Mouse (Mus musculus): ENCODE results near the gene Krtap4-1. TPM values are rescaled to one million over a fixed set of nuclear protein-coding genes. Genes with fewer than 3 reads are reported as not detected.
"Not testable (repeated sequence)": the region's sequence is repeated elsewhere in the genome, so short reads cannot be mapped to it uniquely, and the experiment has no call there.

Gene Krtap4-1
- polyA plus RNA-seq, 1 experiment: not detected

GRCm38 (mm10) chr11:99640926-99641325 is 12.9 kb upstream of the Krtap4-1 start:
- 21% methylated on average over 1 of the region's 1 CpGs for WGBS
- Histone ChIP-seq H3K27ac (ENCODE audit: control insufficient read depth, insufficient read depth, low read depth, low read length, poor library complexity) (no peak overlapping the region), H3K4me3 (replicated peaks; ENCODE audit: control insufficient read depth, low read depth, low read length) (no peak overlapping the region), H3K4me1 (ENCODE audit: control insufficient read depth, insufficient read depth, low read length) (no peaks in the 10 kb centered on the region)
- TF ChIP-seq POLR2A (IDR thresholded peaks at IDR 0.05; ENCODE audit: borderline replicate concordance, control insufficient read depth, low read depth, low read length) (no peak), CTCF (IDR thresholded peaks at IDR 0.05; ENCODE audit: control insufficient read depth, insufficient read depth, low read length) (no peak)

GRCm38 (mm10) chr11:99637086-99637485 is 9.0 kb upstream of the Krtap4-1 start:
- WGBS: 68% methylated on average over 1 of the region's 1 CpGs
- TF ChIP-seq CTCF (IDR thresholded peaks at IDR 0.05; ENCODE audit: control insufficient read depth, insufficient read depth, low read length): no peak
- TF ChIP-seq POLR2A (IDR thresholded peaks at IDR 0.05; ENCODE audit: borderline replicate concordance, control insufficient read depth, low read depth, low read length): no peak
- Histone ChIP-seq H3K4me1 (ENCODE audit: control insufficient read depth, insufficient read depth, low read length) (no peaks in the 10 kb centered on the region), H3K27ac (ENCODE audit: control insufficient read depth, insufficient read depth, low read depth, low read length, poor library complexity) (no peak overlapping the region), H3K4me3 (replicated peaks; ENCODE audit: control insufficient read depth, low read depth, low read length) (no peak overlapping the region)

- TF ChIP-seq POLR2A (IDR thresholded peaks at IDR 0.05; ENCODE audit: borderline replicate concordance, control insufficient read depth, low read depth, low read length): no peak
- no peak for TF ChIP-seq CTCF (IDR thresholded peaks at IDR 0.05; ENCODE audit: control insufficient read depth, insufficient read depth, low read length)
- Histone ChIP-seq H3K4me1 (ENCODE audit: control insufficient read depth, insufficient read depth, low read length) (no peaks in the 10 kb centered on the region), H3K27ac (ENCODE audit: control insufficient read depth, insufficient read depth, low read depth, low read length, poor library complexity) (no peak within 1 kb of the TSS), H3K4me3 (replicated peaks; ENCODE audit: control insufficient read depth, low read depth, low read length) (no peak within 1 kb of the TSS)
- 52% methylated on average over 8 of the region's 8 CpGs for WGBS
Observed at GRCm38 (mm10) chr11:99634653-99635134, 6.7 kb upstream of the Krtap4-1 start, which contains the start of gene Krtap4-2. Gene Krtap4-2 (minus strand): TSS chr11:99635084.

- Histone ChIP-seq H3K27ac (ENCODE audit: control insufficient read depth, insufficient read depth, low read depth, low read length, poor library complexity) (no peak overlapping the region), H3K4me1 (ENCODE audit: control insufficient read depth, insufficient read depth, low read length) (no peaks in the 10 kb centered on the region), H3K4me3 (replicated peaks; ENCODE audit: control insufficient read depth, low read depth, low read length) (no peak overlapping the region)
- WGBS: 40% methylated on average over 2 of the region's 2 CpGs
- TF ChIP-seq POLR2A (IDR thresholded peaks at IDR 0.05; ENCODE audit: borderline replicate concordance, control insufficient read depth, low read depth, low read length) (no peak), CTCF (IDR thresholded peaks at IDR 0.05; ENCODE audit: control insufficient read depth, insufficient read depth, low read length) (no peak)
Observed at GRCm38 (mm10) chr11:99633293-99633692, 5.3 kb upstream of the Krtap4-1 start.

- no peak for TF ChIP-seq CTCF (IDR thresholded peaks at IDR 0.05; ENCODE audit: control insufficient read depth, insufficient read depth, low read length)
- TF ChIP-seq POLR2A (IDR thresholded peaks at IDR 0.05; ENCODE audit: borderline replicate concordance, control insufficient read depth, low read depth, low read length): no peak
- no peak overlapping the region for H3K27ac ChIP-seq (ENCODE audit: control insufficient read depth, insufficient read depth, low read depth, low read length, poor library complexity)
- H3K4me1 ChIP-seq (ENCODE audit: control insufficient read depth, insufficient read depth, low read length): no peaks in the 10 kb centered on the region
- 63% methylated on average over 3 of the region's 3 CpGs for WGBS
- no peak overlapping the region for H3K4me3 ChIP-seq (replicated peaks; ENCODE audit: control insufficient read depth, low read depth, low read length)
Observed at GRCm38 (mm10) chr11:99630890-99631289, 2.9 kb upstream of the Krtap4-1 start.

GRCm38 (mm10) chr11:99620335-99620734 is 7.7 kb downstream of the Krtap4-1 start, which contains the start of gene Gm11562:
Gene Gm11562 (minus strand): TSS chr11:99620435.
- no peak within 1 kb of the TSS for H3K27ac ChIP-seq (ENCODE audit: control insufficient read depth, insufficient read depth, low read depth, low read length, poor library complexity)
- no peak for TF ChIP-seq POLR2A (IDR thresholded peaks at IDR 0.05; ENCODE audit: borderline replicate concordance, control insufficient read depth, low read depth, low read length)
- no peak for TF ChIP-seq CTCF (IDR thresholded peaks at IDR 0.05; ENCODE audit: control insufficient read depth, insufficient read depth, low read length)
- no peaks in the 10 kb centered on the region for H3K4me1 ChIP-seq (ENCODE audit: control insufficient read depth, insufficient read depth, low read length)
- 69% methylated on average over 2 of the region's 2 CpGs for WGBS
- no peak within 1 kb of the TSS for H3K4me3 ChIP-seq (replicated peaks; ENCODE audit: control insufficient read depth, low read depth, low read length)

- WGBS: 53% methylated on average over 3 of the region's 3 CpGs
- H3K4me1 ChIP-seq (ENCODE audit: control insufficient read depth, insufficient read depth, low read length): no peaks in the 10 kb centered on the region
- no peak within 1 kb of the TSS for H3K27ac ChIP-seq (ENCODE audit: control insufficient read depth, insufficient read depth, low read depth, low read length, poor library complexity)
- no peak for TF ChIP-seq POLR2A (IDR thresholded peaks at IDR 0.05; ENCODE audit: borderline replicate concordance, control insufficient read depth, low read depth, low read length)
- TF ChIP-seq CTCF (IDR thresholded peaks at IDR 0.05; ENCODE audit: control insufficient read depth, insufficient read depth, low read length): no peak
- no peak within 1 kb of the TSS for H3K4me3 ChIP-seq (replicated peaks; ENCODE audit: control insufficient read depth, low read depth, low read length)
Observed at GRCm38 (mm10) chr11:99614796-99615363, 13.2 kb downstream of the Krtap4-1 start, which contains the start of gene Krtap2-4. Gene Krtap2-4 (minus strand): TSS chr11:99614846.

- 38% methylated on average over 2 of the region's 2 CpGs for WGBS
- not testable (repeated sequence) for H3K4me3 ChIP-seq (replicated peaks; ENCODE audit: control insufficient read depth, low read depth, low read length); H3K4me1 ChIP-seq (ENCODE audit: control insufficient read depth, insufficient read depth, low read length); H3K27ac ChIP-seq (ENCODE audit: control insufficient read depth, insufficient read depth, low read depth, low read length, poor library complexity)
Observed at GRCm38 (mm10) chr11:99610089-99610488, 17.9 kb downstream of the Krtap4-1 start, which contains the start of gene Gm11937. Gene Gm11937 (minus strand): TSS chr11:99610189.

GRCm38 (mm10) chr11:99609126-99609525 is 18.9 kb downstream of the Krtap4-1 start:
- 63% methylated on average over 1 of the region's 1 CpGs for WGBS
- TF ChIP-seq CTCF (IDR thresholded peaks at IDR 0.05; ENCODE audit: control insufficient read depth, insufficient read depth, low read length) (no peak), POLR2A (IDR thresholded peaks at IDR 0.05; ENCODE audit: borderline replicate concordance, control insufficient read depth, low read depth, low read length) (no peak)
- Histone ChIP-seq H3K4me1 (ENCODE audit: control insufficient read depth, insufficient read depth, low read length) (no peaks in the 10 kb centered on the region), H3K27ac (ENCODE audit: control insufficient read depth, insufficient read depth, low read depth, low read length, poor library complexity) (no peak overlapping the region), H3K4me3 (replicated peaks; ENCODE audit: control insufficient read depth, low read depth, low read length) (no peak overlapping the region)

- 43% methylated on average over 1 of the region's 1 CpGs for WGBS
- H3K4me3 ChIP-seq (replicated peaks; ENCODE audit: control insufficient read depth, low read depth, low read length); H3K27ac ChIP-seq (ENCODE audit: control insufficient read depth, insufficient read depth, low read depth, low read length, poor library complexity); H3K4me1 ChIP-seq (ENCODE audit: control insufficient read depth, insufficient read depth, low read length): not testable (repeated sequence)
Observed at GRCm38 (mm10) chr11:99603208-99603607, 24.8 kb downstream of the Krtap4-1 start, which contains the start of gene Gm11938. Gene Gm11938 (minus strand): TSS chr11:99603308.

- H3K4me1 ChIP-seq (ENCODE audit: control insufficient read depth, insufficient read depth, low read length); H3K4me3 ChIP-seq (replicated peaks; ENCODE audit: control insufficient read depth, low read depth, low read length); H3K27ac ChIP-seq (ENCODE audit: control insufficient read depth, insufficient read depth, low read depth, low read length, poor library complexity): not testable (repeated sequence)
- 74% methylated on average over 6 of the region's 6 CpGs for WGBS
Observed at GRCm38 (mm10) chr11:99597742-99598141, 30.3 kb downstream of the Krtap4-1 start, which contains the start of gene Krtap9-3. Gene Krtap9-3 (minus strand): TSS chr11:99598105.

Measured in bone marrow, adult 2 months (tissue).